Mouse (Mus musculus): ENCODE data around the gene Fcgrt. TPM values are rescaled to one million over a fixed set of nuclear protein-coding genes. Genes with fewer than 3 reads are reported as not detected.

Fcgrt gene
- polyA plus RNA-seq, 1 experiment, result 150 TPM

DNA sequence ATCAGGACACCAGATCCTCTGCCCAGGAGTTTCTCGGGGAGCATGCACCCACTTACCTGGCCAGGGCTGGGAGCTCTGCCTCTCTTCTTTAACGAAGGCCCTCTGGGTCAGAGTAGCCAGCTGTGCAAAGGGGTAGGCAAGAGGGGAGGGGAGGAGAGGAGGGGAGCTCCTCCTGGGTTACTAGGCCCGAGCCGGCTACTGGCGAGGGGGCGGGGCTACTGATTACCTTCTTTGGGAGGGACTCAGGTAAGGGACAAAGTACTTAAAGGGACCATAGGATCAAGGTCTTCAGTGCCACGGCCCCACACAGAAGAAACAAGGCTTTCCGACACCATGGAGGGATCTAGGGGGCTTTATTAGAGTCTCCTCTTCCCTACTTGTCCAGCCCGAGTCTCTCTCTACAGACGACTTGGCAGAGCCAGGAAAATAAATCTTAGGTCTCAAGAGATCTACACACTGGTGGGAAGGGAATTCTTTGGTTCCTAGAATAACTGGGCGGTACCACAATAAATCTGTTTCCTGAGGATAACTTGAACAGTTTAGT lies 42.0 kb downstream of the Fcgrt start:
- TF ChIP-seq CTCF (IDR thresholded peaks at IDR 0.05; ENCODE audit: low read depth, low read length), result no peak
- no peak for TF ChIP-seq POLR2A (IDR thresholded peaks at IDR 0.05; ENCODE audit: borderline replicate concordance, low read depth, low read length)
- Histone ChIP-seq H3K4me1 (ENCODE audit: control insufficient read depth, insufficient read depth, low read length) (peaks cover 17% of the 10 kb centered on the region), H3K4me3 (ENCODE audit: insufficient read depth, low read length) (peak overlapping the region; percentile 95), H3K27ac (ENCODE audit: insufficient read depth, low read depth, low read length) (peak overlapping the region; percentile 50)

DNA sequence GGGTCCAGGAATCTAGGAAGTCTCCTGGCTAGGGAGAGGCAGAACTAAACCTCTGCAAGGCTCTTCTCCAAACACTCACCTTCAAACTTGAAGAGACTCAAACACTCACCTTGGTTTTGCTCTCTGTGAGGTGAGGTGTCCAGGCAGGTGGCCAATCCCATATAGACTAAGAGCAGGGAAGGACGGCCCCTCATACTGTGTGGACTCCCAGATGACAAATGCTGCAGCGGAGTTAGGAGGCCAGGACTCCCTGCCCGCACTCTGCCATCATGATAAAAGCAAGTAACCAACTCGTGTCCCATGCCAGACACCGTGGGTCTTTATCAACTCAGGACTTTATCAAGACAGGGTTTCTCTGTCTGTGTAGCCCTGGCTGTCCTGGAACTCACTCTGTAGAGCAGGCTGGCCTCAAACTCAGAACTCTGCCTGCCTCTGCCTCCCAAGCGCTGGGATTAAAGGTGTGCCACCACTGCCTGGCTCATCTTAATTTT lies 43.0 kb downstream of the Fcgrt start:
- TF ChIP-seq POLR2A (IDR thresholded peaks at IDR 0.05; ENCODE audit: borderline replicate concordance, low read depth, low read length), result no peak
- no peak for TF ChIP-seq CTCF (IDR thresholded peaks at IDR 0.05; ENCODE audit: low read depth, low read length)
- Histone ChIP-seq H3K4me3 (ENCODE audit: insufficient read depth, low read length) (no peak overlapping the region), H3K27ac (ENCODE audit: insufficient read depth, low read depth, low read length) (no peak overlapping the region), H3K4me1 (ENCODE audit: control insufficient read depth, insufficient read depth, low read length) (peaks cover 17% of the 10 kb centered on the region)

DNA sequence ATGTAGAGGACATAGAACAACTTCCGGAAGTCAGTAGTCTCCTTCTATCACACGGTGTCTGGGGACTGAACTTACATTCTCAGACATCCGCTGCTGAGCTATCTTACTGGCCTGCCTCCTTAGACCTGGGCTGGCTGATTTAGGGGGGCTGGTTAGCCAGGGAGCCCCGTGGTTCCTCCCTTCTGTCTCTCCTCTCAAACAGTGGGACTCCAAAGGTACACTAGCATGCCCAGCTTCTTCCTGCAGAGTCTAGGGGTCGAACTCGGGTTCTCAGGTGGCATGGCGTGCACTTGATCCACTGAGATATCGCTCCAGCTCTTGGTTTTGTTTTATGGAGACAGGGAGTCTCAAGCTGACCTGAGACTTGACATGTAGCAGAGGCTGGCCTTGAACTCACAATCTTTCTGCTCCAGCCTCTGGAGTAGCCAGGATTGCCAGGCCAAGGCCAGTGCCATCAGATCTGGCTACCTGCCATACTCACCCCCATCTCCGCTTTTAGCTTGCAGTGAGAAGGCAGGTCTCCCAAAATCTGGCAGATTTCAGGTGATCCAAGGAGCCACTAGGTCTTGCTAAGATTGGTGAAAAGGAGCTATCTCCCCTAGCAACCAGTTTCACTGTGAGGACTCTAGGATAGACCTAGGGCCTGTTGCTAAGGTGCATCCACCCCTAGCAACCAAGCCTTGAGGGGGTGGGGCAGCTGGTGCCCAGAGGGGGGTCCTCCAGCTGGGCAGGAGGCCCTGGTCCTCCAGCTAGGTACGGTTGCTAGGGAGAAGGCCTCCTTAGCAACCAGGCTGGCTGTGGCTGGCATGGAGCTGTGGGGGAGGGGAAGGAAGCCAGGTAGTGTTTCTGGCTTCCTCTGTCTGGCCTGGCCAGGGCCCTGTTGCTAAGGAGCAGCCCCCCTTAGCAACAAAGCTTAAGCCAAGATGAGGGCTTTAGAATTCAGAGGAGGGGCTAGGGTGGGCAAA lies 44.8 kb downstream of the Fcgrt start:
- Histone ChIP-seq H3K4me3 (ENCODE audit: insufficient read depth, low read length) (no peak overlapping the region), H3K27ac (ENCODE audit: insufficient read depth, low read depth, low read length) (no peak overlapping the region), H3K4me1 (ENCODE audit: control insufficient read depth, insufficient read depth, low read length) (peaks cover 8% of the 10 kb centered on the region)
- TF ChIP-seq CTCF (IDR thresholded peaks at IDR 0.05; ENCODE audit: low read depth, low read length), result no peak
- TF ChIP-seq POLR2A (IDR thresholded peaks at IDR 0.05; ENCODE audit: borderline replicate concordance, low read depth, low read length), result no peak

DNA sequence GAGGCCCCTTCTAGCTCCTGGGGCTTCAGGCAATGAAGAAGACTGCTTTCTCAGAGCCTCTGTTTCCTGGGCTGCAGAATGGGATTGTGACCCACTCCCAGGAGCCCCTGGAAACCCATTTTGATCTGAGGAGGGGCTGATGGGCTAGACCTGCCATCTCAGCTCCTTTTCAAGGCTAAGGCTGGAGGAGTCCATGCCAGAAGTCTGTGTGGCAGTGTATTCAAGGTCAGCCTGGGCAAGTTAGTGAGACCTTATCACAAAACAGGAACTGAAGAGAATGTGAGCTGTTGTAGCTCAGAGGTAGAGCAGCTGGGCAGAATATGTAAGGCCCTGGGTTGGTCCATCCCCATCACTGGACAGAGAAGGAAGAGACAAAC lies 46.7 kb downstream of the Fcgrt start:
- Histone ChIP-seq H3K27ac (ENCODE audit: insufficient read depth, low read depth, low read length) (no peak overlapping the region), H3K4me3 (ENCODE audit: insufficient read depth, low read length) (no peak overlapping the region), H3K4me1 (ENCODE audit: control insufficient read depth, insufficient read depth, low read length) (peaks cover 7% of the 10 kb centered on the region)
- TF ChIP-seq POLR2A (IDR thresholded peaks at IDR 0.05; ENCODE audit: borderline replicate concordance, low read depth, low read length), result no peak
- no peak for TF ChIP-seq CTCF (IDR thresholded peaks at IDR 0.05; ENCODE audit: low read depth, low read length)

DNA sequence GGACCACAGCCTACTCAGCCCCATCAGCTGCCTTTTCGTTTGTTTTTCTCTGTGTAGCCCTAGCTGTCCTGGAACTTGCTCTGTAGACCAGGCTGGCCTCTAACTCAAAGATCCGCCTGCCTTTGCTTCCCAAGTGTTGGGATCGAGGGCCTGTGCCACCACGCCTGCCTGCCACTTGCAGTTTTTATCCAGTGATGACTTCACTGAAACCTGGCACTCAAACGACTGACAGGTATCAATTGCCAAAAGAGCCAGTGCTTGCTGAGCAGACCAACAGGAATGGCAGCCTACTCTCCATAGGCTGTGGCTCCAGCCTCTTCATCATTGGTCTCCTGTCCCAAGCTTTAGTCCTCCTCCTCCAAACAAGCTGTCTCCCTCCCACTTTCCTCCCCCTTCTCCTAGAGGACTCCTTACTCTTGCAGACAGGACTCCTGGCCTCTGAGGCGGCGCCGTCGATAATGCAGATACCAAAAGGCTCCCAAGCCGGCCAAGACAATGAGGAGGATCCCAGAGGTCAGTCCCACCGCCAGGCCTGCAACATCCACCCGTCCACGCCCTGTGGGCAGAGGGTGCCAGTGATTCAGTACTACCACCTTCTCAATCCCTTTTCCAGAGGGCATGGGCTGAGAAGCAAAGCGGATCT lies 47.2 kb downstream of the Fcgrt start:
- TF ChIP-seq CTCF (IDR thresholded peaks at IDR 0.05; ENCODE audit: low read depth, low read length), result no peak
- no peak for TF ChIP-seq POLR2A (IDR thresholded peaks at IDR 0.05; ENCODE audit: borderline replicate concordance, low read depth, low read length)
- no peak overlapping the region for H3K27ac ChIP-seq (ENCODE audit: insufficient read depth, low read depth, low read length)

DNA sequence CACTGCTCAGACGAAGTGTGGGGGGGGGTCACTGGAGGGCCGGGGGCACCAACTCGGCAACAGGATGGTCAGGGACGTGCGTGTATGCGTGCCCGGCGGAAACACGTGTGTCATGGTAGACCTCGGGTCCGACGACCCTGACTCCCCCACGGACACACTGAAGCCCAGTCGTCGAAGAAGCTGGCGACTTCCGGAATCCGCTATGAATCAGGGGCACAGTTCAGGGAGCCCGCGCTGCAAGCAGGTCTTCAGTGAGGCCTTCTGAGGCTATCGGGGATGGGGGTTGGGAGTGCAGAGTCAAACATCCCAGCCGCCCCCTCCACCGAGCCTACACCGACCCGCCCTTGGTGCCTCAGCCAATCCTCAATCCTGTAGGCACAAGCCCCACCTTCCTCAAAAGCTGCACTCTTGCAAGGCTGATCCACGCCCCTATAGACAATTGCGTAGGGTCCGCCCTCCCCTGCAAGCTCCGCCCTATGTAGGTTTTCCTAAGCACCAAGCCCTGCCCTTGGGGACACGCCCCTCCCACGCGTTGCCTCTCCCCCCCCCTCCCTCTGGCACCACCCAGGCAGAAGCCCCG lies 49.6 kb downstream of the Fcgrt start:
- peaks cover 4% of the 10 kb centered on the region for H3K4me1 ChIP-seq (ENCODE audit: control insufficient read depth, insufficient read depth, low read length)
- 0 out of 2 replicates have a peak, but pooled peaks have one; percentile 64 for TF ChIP-seq POLR2A (IDR thresholded peaks at IDR 0.05; ENCODE audit: borderline replicate concordance, low read depth, low read length)
- TF ChIP-seq CTCF (IDR thresholded peaks at IDR 0.05; ENCODE audit: low read depth, low read length), result no peak

More for the DNA sequence above, 47.2 kb downstream of the Fcgrt start:
- H3K4me1 ChIP-seq (ENCODE audit: control insufficient read depth, insufficient read depth, low read length), result peaks cover 5% of the 10 kb centered on the region
- no peak overlapping the region for H3K4me3 ChIP-seq (ENCODE audit: insufficient read depth, low read length)

DNA sequence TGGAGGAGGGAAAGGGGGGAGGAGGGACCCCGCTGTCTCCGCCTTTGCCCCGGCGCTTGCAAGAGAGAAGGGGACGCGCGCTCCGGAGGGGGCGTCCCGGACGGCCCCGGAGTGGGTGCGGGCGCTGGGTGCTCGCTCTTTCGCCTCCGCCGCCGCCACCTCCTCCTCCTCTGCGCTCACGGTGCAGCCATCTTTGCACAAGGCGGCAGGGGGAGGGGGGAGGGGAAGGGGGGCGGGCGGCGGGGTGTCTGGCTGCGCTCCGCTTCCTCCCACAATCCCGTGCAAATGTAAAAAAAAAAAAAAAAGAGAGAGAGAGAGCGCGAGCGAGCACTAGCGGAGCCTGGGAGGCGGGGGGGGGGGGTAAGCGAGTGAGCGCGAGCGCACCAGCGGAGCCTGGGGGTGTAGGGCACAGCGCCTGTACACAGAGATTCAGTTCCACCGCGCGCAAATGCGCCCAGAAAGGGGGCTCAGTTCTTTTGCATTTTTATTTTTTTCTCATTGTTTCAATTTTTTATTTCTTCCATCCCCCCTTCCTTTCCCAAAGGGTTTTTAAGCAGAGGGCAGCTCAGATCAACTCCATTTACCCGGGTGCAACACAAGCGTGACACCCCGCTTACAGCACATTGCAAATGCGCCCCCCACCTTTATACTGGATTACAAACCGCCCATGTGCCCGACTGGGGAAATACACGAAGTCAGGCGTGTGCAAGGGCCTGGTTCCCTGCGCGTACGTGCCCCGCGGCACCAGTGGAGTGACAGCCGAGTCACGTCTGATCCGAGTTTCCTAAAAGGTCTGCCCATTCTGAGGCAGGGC lies 50.3 kb downstream of the Fcgrt start:
- TF ChIP-seq POLR2A (IDR thresholded peaks at IDR 0.05; ENCODE audit: borderline replicate concordance, low read depth, low read length), result no peak
- no peak for TF ChIP-seq CTCF (IDR thresholded peaks at IDR 0.05; ENCODE audit: low read depth, low read length)
- H3K4me1 ChIP-seq (ENCODE audit: control insufficient read depth, insufficient read depth, low read length), result peaks cover 4% of the 10 kb centered on the region

More for the DNA sequence above, 49.6 kb downstream of the Fcgrt start:
- Histone ChIP-seq H3K27ac (ENCODE audit: insufficient read depth, low read depth, low read length) (peak overlapping the region; percentile 95), H3K4me3 (ENCODE audit: insufficient read depth, low read length) (peak overlapping the region; percentile 68)

DNA sequence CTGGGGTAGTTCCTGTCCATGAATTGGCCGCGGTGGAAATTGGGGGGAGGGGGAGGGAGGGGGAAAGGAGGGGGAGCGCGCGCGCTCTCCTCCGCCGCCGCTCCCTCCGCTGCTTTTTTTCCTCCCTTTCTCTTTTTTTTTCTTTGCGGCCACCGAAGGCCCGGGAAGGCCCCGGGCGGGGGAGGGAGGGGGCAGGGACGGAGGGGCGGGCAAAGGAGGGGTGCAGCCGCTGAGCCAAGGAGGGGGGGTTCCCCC lies 50.9 kb downstream of the Fcgrt start, which contains the start of gene Prr12:
Gene Prr12, minus strand, starts transcription at position 20 of the 255 bp plus-strand sequence.
- TF ChIP-seq CTCF (IDR thresholded peaks at IDR 0.05; ENCODE audit: low read depth, low read length), result no peak
- TF ChIP-seq POLR2A (IDR thresholded peaks at IDR 0.05; ENCODE audit: borderline replicate concordance, low read depth, low read length), result no peak
- Histone ChIP-seq H3K27ac (ENCODE audit: insufficient read depth, low read depth, low read length) (peak within 1 kb of the TSS; percentile 98), H3K4me1 (ENCODE audit: control insufficient read depth, insufficient read depth, low read length) (peaks cover 4% of the 10 kb centered on the region), H3K4me3 (ENCODE audit: insufficient read depth, low read length) (peak within 1 kb of the TSS; percentile 94)

More for the DNA sequence above, 50.3 kb downstream of the Fcgrt start:
- peak overlapping the region; percentile 98 for H3K27ac ChIP-seq (ENCODE audit: insufficient read depth, low read depth, low read length)
- H3K4me3 ChIP-seq (ENCODE audit: insufficient read depth, low read length), result peak overlapping the region; percentile 94

Measured in bone marrow macrophage, adult 2 months (primary cell).